Mouse (Mus musculus): ENCODE data around the gene Cmklr1. TPM values are rescaled to one million over a fixed set of nuclear protein-coding genes. Genes with fewer than 3 reads are reported as not detected.

Cmklr1 gene
- total RNA-seq, 2 experiments from 2014 or later: 13.7 to 15.2 TPM

GRCm38 (mm10) chr5:113652215-113652614 is 2.0 kb upstream of the Cmklr1 start:
- DNase-seq: no peak

DNA sequence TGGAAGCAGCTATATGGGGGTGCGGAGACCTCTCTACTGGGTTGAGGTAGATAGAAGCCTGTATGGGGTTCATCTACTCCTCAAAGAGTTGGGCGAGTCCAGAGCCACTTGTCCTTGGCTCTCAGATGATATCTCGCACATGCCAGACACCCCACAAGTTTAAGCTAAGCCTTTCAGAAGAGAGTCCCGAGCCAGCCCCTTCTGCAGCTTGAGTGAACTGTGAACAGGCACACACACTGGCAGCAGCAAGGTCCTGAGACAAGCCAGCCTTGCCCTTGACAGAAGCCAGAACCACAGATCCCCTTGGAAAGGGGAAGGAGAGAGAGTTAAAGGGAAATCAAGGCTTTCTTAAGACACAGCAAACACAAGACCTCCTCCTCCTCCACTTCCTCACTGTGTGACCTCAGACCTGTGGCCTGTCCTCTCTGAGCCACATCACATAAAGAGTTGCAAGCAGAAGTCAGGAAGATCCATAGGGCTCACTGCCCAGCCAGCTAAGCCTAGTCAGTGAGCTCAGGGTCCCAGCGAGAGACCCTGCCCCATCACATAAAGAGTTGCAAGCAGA is 1.5 kb downstream of the Cmklr1 start:
- no peak for DNase-seq

- no peak for DNase-seq
These were observed 3.1 kb downstream of the Cmklr1 start for GRCm38 (mm10) chr5:113647141-113647540.

DNA sequence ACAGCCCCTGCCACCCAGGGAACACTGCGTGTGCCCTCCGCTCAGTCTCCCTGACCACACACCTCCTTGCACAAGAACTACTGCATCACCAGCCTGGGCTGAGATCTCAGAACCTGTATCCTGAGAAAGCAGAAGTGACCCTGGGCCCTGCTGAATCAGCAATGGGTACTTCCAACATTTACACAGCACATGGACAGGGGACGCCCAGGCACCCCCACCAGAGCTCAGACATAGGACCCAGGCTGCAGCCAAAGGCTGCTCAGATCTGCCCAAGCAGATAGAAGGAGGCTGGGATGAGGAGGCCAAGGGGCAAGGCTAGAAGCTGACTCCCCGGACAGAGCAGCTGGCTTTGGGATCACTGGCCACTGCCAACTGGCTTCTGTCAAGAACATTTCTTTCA is 5.7 kb downstream of the Cmklr1 start:
- DNase-seq: no peak

GRCm38 (mm10) chr5:113643107-113643848 is 6.9 kb downstream of the Cmklr1 start:
- DNase-seq: no peak

- DNase-seq: no peak
These were observed 9.2 kb downstream of the Cmklr1 start for GRCm38 (mm10) chr5:113641066-113641465.

- DNase-seq: no peak
These were observed 11.1 kb downstream of the Cmklr1 start for GRCm38 (mm10) chr5:113639126-113639525.

DNA sequence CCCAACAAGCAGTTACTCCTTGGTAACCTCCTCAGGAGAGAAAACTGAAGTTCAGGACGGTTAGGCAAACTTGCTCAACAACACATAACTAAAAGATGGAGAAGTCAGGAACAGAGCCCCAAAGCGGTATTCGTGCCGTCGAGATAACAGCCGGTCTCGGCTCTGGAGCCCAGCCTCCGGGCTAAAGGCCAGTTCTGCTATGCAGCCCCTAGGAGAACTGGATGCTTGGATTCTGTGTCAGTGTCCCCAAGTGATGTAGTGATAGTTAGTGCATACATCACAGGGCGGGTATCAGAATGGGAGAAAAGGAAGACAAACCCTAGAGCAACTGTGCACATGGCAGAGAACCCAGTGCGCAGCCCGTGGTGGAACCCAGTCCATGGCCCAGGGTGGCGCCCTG is 12.2 kb downstream of the Cmklr1 start:
- DNase-seq: no peak

DNA sequence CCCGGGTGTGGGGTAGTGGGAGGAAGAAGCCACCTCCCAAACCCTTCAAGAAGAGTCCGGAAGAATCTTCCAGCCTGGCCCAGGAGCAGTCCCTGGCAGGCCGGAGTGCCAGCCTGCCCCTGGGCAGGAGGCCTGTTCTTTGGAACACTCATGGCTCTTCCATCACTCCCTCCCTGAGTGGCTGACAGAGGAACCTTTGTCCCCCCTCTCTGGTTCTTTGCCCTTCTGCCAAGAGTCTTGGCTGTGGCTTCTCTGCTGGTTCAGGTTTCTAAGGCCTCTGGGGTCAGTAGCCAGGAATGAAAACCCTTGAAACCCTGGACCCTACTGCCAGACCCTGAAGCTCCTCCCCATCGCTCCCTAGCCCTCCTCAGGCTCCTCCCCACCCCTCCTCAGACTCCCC is 12.6 kb downstream of the Cmklr1 start:
- no peak for DNase-seq

DNA sequence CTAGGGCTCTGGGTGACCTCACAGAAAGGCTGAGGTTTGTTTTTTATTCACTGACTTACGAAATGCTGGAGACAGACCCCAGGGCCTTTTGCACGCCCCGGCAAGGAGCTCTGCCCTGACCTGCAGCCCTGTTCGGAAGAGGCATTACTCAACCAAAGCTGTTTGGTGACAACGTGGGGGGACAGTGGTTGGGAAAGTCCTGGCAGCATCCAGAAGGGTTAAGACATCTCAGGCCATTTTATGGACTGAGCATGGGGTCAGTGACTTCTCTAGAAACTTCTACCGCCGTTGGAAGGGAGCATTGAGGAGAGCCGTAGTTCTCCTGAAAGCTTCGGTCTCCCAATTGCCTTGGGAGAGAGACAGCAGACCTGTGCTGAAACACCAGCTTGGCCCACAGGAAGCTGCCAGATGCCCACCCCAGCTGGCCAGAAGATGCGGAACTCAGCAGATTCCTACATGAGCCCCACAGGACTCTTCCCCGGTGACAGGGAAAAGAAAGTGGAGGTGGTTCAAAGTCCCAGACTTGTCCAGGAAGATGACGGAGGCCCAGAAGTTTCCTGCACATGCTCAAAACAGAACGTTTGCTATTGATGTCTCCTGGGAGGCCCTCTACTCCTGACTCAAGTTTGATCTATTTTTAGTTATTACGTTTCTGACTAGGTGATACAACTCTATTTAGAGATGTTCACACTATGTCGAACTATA is 14.2 kb downstream of the Cmklr1 start:
- no peak for DNase-seq

- no peak for DNase-seq
These were observed 15.2 kb downstream of the Cmklr1 start for GRCm38 (mm10) chr5:113634887-113635610.

DNA sequence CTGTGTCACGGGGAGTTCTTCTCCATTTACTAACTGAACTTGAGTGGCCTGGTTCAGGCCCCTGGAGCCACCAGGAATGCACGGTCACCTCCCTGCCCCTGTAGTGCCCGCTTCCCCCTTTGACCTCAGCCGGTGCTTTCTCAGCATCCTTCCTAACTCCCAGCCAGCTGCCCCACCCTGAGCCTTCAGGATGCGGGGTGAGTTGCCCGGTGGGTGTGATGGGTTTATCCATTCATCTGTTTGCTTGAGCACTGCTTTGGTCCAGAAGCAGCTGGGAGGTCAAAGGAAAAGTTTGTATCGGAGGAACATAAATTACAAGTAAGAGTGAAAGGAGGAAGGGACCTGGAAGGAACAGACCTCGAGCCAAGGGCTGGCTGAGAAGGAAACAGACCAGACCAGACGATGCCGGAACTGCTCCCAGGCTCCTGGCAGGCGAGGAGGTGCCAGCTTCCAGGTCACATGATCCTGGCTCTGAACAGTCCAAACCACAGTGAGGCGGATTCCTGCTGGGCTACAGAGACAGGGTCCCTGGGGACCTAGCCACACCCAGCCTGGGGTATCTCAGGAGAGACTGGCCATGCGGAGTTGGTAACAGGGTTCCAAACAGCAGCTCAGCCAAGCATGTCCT is 16.1 kb downstream of the Cmklr1 start:
- DNase-seq: peak; percentile 50

DNA sequence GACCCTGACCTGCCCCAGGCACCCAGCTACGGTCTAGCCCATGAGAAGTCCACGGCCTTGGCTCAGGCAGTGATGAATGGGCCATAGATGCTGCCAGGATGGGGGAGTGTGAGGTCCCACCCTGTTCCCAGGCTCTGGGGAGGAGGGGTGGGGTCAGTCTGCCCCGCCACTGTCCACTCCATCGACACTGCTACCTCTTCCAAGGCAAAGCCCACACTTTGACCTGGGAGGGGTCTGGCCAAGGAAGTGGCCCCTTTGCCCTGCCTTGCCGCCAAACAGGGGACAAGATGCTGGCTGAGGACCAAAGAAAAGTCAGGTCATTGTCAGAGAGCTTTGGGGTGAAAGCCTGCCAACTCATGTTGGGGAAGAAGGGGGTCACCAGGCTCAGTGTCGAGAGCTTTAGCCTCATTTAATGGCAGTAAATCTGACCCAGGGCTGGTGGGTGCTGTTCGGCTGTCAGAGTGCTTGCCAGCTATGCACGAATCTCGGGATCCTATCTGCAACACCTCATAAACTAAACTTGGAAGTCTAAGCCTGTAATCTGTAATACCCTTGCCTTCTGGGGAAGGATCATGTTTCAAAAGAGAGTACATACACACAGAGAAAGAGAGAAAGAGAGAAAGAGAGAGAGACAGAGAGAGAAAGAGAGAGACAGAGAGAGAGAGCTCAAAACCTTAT is 17.1 kb downstream of the Cmklr1 start:
- DNase-seq: no peak

DNA sequence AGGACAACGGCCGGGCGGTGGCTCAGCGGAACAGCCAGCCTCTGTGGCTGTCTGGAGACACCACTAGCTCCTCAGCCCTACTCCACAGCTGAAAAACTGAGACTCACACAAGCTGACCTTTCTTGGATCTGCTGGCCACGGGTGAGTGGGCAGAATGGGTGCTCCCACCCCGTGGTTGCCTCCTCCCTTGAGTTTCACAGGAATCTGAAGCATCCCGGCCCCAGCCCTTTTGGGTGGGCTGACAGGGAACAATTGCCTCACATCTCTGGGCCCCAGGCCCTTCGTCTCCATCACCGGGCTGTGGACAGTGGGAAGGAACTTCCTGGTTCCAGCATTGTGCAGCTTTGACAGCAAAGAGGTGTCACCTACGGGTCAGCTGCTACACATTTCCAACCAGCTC is 20.1 kb downstream of the Cmklr1 start:
- DNase-seq: no peak

- DNase-seq: no peak
These were observed 21.0 kb downstream of the Cmklr1 start for GRCm38 (mm10) chr5:113629248-113629647.

DNA sequence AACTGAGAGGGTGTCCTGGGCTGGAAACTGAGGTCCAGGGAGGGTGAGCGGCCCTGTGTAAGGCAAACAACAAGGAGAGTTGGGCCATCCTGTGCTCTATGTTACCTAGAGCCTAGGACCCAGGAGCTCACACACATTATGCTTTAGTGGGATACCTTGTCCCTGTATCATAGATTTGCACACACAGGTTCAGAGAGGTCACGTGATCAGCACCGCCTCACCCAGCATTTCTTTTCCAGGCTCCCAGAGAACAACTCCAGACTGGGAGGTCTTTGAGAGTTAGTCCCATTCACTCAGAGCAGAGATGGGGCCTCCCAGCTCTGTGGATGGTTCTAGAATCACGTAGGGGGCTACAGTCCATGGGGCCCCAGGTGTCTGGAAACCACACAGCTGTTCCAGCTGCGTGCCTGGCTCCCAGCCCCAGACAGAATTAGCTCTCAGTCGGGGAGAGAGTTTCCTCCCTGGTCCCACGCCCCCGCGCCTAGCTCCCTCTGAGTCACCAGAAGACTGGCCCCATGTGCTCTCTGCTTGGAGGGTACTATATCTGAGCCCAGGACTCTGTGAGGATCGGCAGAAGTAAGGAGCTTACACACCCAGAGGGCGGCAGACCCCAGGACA is 22.3 kb downstream of the Cmklr1 start:
- DNase-seq: peak; percentile 63

- DNase-seq: no peak
These were observed 23.2 kb downstream of the Cmklr1 start for GRCm38 (mm10) chr5:113626991-113627390.

- DNase-seq: no peak
These were observed 23.9 kb downstream of the Cmklr1 start for GRCm38 (mm10) chr5:113626352-113626751.

DNA sequence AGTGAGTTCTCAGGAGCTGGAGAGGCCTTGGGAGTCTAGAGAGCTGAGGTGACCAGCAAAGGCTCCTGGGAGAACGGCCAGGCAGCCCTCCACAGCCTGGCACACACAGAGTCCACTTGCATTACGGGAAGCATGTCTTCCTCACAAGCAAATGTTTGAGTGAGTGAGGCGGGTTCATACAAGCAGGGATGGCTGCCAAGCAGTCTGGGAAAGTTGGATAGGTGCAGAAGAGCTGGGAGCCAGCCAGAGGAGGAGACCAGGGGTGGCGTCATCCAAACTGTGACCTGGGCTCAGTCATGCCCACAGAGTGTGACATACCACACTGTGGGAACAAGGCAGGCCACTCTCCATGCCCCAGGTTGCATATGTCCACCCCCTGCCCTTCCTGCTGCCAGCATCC is 25.2 kb downstream of the Cmklr1 start:
- no peak for DNase-seq

- no peak for DNase-seq
These were observed 27.2 kb downstream of the Cmklr1 start for GRCm38 (mm10) chr5:113623052-113623451.

DNA sequence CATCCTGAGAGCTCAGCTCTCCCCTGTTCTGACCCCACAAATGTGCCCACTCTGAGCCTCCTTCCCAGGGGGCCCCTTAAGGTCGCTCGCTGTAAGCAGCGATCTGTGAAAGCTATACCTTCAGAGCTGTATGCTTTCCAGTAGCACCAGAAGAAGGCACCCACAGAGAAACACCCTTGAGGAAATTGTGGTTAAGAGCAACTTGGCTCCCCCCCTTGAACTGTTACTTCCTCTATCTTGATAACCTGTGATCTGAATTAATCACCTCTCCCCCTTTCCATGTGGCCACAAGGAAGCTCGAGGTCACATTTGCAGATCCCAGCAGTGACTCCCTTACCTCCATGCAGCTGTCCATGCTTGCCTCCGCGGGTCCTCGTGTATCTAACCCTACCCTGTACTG is 29.2 kb downstream of the Cmklr1 start:
- DNase-seq: no peak

All from gastrocnemius, postnatal 10 days (tissue).